Mouse (Mus musculus): ENCODE measurements around the gene Mymk. TPM values are rescaled to one million over a fixed set of nuclear protein-coding genes. Genes with fewer than 3 reads are reported as not detected.

Mymk gene
- total and polyA plus RNA-seq, 3 experiments = 0.08 TPM; not detected in 2

DNA sequence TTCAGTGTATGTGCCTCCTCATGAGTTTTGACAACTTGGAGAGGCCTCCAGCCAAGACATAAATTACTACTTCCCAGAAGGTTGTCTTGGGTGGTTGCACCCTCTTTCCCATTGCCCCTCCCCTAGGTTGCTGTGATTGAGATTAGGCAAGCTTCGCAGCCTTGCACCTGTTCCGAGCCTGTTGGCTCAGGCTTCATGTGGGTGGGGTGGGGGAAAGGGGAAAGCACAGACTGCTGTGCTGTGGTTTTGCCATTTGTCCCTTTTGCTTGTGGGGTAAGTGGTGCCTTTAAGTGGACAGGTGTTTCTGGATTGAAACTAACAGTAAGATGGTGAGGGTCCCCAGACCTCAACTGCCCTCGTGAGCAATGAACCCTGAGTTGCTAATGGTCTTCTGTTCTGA is 36.0 kb downstream of the Mymk start:
- DNase-seq = no peak

DNA sequence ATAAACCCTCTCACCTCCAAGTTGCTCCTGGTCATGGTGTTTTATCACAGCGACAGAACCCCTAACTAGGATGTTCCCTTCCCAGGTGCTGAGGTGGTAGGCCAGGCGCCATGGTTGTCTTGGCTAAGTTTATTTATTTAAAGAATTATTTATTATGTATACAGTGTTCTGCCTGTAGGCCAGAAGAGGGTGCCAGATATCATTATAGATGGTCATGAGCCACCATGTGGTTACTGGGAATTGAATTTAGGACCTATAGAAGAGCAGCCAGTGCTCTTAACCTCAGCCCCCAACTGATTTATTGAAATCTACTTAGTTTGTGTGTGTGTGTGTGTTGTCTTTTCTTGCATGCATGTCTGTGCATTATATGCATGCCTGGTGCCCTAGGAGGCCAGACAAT is 39.6 kb downstream of the Mymk start:
- DNase-seq = no peak

DNA sequence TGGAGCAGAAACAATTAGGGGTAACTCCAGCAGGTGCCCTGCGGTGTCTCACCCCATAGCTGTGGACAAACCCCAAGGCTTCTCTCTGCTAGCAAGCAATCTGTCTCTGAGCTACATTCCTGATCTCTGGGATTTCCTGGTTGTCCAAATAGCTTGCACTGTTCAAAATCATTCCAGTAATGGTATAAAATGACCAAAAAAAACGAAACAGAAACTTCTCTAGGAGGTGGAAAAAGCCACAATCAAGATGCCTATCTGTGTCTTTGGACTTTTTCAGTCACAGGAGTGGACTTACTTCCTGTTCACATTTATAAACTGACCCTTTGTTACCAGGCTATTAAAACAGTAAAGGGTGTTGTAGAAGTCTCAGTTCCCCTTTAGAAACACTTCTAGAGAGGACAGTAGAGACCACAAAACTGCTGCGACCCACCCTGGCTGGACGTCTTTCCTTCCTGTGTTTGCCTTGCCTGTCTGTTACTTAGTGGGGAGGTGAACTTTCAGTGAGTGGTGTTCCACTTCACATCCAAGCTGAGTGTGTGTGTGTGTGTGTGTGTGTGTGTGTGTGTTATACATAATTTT is 43.5 kb downstream of the Mymk start:
- no peak for DNase-seq

DNA sequence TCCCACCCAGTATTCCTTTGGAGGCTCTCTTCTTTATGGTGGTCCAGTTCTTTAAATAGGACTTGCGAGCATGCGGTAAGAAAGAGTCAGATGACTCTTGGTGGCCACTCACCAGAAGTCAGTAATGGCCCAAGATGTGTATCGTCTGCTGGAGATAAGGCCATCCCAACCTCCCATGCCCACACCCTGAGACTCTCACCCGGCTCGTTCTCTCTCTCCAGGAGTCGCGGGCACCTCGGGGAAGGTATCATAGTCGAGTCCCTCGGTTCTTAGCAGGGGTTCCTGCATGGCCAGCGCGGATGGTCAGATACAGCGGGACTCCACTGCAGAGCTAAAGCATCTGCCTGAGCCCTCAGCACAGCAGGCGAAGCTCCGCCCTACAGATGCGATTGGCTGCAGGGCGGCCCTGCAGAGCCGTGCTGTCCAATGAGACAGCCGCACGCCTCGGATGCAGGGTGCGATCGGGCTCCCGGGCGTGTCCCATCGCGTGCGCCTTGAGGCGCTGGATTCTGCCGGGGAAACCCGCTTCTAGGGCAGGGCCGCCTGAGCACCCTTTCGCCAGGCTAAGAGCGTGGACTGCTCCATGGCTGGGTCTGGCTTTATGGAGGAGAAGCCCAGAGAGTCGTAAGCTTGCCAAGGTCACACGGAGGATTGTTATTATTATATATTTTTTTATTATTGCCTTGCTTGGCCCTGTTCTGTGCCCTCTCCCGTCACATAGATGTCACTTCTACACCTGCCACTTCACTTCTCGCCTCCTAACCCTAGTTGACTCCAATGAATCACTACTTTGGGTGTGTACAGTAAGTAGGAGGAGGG is 44.2 kb downstream of the Mymk start, which contains the start of gene Slc2a6:
Gene Slc2a6 (minus strand): TSS at position 381 of the 819 bp plus-strand sequence.
- peak; percentile 92 for DNase-seq

DNA sequence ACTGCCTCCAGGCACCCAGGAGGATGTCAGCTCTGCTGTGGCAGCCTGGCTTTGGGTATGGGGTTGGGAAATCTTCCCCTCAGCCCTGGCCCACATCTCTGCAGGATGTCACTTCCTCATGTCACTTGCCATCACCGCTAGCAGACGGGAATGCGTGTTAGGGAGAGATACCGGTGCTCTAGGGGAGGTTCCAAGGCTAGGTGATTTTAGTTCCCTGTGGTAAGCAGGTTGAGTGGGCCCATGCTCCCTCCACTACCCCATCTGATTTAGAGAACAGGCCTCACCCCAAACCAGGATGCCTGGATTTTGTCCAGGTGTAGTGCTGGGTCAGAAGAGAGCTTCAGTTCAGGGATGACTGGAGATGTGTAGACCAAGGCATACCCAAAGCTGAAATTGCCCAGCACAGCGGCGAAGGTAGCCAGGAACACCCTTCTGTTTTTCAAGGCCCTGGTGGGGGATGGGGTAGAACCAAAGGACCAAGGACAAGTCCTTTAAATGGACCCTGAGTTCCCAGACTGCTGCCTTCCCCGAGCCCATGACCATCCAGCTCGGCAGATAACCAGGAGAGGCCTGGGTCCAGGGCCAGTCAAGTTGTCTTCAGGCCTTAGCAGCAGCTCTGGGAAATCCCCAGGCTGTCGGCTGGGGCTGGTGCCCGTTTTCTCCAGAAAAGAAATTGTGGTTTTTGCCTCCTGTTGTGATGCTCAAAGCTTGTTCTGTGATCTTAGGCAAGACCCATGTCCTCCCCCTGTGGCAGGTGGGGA is 44.9 kb downstream of the Mymk start:
- DNase-seq = no peak

DNA sequence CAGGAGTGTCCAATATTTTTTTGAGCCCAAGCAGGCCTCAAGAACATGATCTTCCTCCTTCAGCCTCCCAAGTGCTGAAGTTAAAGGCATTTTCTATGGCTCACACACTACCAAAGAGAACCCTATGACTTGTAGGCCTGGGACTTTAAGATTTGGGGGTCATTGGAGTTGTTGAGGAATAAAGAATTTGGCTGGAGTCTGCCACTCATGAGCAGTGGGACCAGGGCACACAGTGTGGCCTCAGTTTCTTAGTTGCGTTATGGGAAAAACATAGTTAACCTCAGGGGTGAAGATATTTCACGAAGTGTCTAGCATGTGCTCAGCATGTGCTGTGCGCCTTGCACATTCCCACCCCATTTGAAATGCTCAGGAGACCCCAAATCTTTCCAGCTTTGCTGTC is 45.6 kb downstream of the Mymk start:
- DNase-seq = no peak

DNA sequence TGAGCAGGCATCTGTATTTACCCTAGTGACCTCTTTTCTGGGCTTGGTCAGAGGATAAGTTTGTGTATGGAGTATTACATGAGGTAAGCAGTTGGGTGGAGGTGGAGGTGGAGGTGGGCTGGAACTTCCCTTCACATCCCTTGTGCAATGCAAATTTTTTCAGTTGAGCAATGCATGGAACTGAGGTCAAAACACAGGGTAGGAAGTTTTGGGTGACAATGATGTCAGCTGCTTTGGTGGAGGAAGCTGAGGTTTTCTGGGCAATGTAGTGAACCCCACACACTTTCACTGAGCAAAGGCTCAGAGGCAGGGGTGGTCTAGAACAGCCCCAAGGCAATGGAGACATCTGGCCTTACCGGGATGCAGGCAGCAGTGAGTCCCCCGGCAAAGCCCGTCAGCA is 46.4 kb downstream of the Mymk start:
- DNase-seq = no peak

DNA sequence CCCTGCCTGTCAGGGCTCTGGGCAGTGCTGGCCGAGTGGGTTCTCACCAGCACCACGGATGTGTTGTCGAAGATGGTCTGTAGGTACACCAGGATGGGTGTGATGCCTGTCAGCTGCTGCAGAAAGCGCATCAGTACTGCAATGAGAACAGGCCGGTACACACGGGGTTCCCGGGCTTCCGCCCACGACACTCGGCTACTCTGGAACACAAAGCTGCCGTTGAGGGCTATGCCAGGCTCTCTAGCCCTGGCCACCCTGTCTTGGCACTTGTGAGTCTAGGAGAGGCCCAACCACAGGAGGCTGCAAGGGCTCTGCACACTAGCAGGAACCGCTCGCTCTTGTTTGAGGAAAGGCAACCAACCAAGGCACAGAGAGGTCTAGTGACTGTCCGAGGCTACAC is 47.8 kb downstream of the Mymk start:
- no peak for DNase-seq

DNA sequence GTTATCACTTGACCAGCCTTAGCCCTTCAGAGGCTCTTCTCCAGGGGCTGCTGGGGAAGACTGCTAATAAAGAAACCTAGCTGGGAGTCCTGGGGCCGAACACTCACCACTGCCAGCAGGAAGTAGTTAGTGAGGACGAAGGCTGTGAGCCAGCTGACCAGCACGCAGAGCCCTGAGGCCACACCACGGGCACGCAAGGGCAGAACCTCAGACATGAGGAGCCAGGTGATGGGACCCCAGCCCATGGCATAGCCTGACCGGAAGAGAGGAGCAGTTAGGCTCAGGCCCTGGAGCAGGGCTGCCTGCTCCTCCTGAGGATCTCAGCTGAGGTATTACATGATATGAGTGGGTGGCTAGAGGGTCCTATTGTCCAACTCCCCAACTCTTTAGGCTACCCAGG is 49.4 kb downstream of the Mymk start:
- no peak for DNase-seq

DNA sequence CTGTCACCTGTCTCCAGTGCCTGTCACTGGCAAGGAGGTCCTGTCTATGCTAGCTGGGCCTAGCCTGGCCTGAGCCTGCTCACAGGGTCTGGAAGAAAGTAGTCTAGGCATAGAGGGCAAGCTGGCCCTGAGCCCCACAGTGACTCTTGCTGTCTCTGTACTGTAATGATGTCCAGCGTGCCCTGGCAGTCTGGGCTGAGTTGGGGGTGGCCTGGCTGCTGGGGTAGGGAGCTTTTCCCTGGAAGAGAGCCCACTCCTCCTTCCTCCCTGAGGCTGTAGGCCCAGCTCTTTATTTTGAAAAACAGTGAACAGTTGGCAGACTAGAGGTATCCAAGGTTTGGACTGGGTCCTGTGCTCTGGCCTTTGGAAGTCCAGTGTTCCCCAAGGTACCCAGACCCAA is 50.9 kb downstream of the Mymk start:
- DNase-seq = no peak

DNA sequence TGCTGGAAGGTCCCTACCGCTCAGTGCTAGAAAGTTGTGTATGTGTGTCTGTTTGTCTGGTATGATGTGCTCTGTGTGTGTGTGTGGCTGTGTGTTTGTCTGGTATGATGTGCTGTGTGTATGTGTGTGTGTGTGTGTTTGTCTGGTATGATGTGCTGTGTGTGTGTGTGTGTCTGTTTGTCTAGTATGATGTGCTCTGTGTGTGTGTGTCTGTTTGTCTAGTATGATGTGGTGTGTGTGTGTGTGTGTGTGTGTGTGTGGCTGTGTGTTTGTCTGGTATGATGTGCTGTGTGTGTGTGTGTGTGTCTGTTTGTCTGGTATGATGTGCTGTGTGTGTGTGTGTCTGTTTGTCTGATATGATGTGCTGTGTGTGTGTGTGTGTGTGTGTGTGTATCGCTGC is 52.4 kb downstream of the Mymk start:
- no peak for DNase-seq

DNA sequence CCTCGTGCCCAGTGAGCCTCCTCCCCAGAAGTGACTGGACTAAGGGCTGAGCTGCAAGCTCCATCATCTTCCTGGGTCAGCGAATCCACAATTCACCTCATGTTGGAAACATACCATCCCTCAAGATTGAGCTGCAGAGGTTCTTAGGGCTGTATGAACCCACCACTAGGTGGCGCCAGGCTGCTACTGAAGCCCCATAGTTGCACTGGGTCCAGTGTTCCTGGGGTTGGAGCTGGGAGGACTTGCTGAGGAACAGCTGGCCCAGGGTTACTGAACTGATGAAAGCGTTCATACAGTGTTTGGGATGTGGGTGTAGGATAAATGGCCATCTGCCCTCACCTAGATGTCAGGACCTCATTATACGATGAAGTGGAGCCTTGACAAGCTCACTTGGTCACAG is 54.2 kb downstream of the Mymk start:
- peak; percentile 61 for DNase-seq

Other genes starting within 250 kb of the Mymk start
- gene Abo, start 207.2 kb downstream of the Mymk start, total RNA-seq (2021) = not detected
- not detected in 2 replicates for gene Abo, start 207.2 kb downstream of the Mymk start, polyA plus RNA-seq (2012; rRNA removed)
- gene Surf6, start 169.3 kb downstream of the Mymk start, total RNA-seq (2021) = 10 to 100 TPM; 23.9 to 26.6 TPM
- gene Surf6, start 169.3 kb downstream of the Mymk start, polyA plus RNA-seq (2012; rRNA removed) = 5.1 and 5.2 TPM in 2 replicates
- 10 to 100 TPM; 48.3 to 56.8 TPM for gene Med22, start 161.5 kb downstream of the Mymk start, total RNA-seq (2021)
- gene Med22, start 161.5 kb downstream of the Mymk start, polyA plus RNA-seq (2012; rRNA removed) = 45.0 and 45.5 TPM in 2 replicates
- gene Rpl7a, start 161.4 kb downstream of the Mymk start, total RNA-seq (2021) = 100 to 1,000 TPM; 543 to 545 TPM
- gene Rpl7a, start 161.4 kb downstream of the Mymk start, polyA plus RNA-seq (2012; rRNA removed) = 233 and 258 TPM in 2 replicates
- gene Surf2, start 155.8 kb downstream of the Mymk start, total RNA-seq (2021) = 10 to 100 TPM; 38.4 to 47.9 TPM
- 22.5 and 28.5 TPM in 2 replicates for gene Surf2, start 155.8 kb downstream of the Mymk start, polyA plus RNA-seq (2012; rRNA removed)
- 100 to 1,000 TPM; 108 to 115 TPM for gene Surf1, start 155.6 kb downstream of the Mymk start, total RNA-seq (2021)
- 67.9 and 77.7 TPM in 2 replicates for gene Surf1, start 155.6 kb downstream of the Mymk start, polyA plus RNA-seq (2012; rRNA removed)
- gene Surf4, start 138.3 kb downstream of the Mymk start, total RNA-seq (2021) = 100 to 1,000 TPM; 162 to 168 TPM
- gene Surf4, start 138.3 kb downstream of the Mymk start, polyA plus RNA-seq (2012; rRNA removed) = 424 and 468 TPM in 2 replicates
- under 1 TPM; 0.17 to 0.29 TPM for gene Stkld1, start 138.1 kb downstream of the Mymk start, total RNA-seq (2021)
- gene Stkld1, start 138.1 kb downstream of the Mymk start, polyA plus RNA-seq (2012; rRNA removed) = 0.06 and 0.48 TPM in 2 replicates
- 10 to 100 TPM; 23.6 to 41.4 TPM for gene Rexo4, start 107.8 kb downstream of the Mymk start, total RNA-seq (2021)
- 7.1 and 10.1 TPM in 2 replicates for gene Rexo4, start 107.8 kb downstream of the Mymk start, polyA plus RNA-seq (2012; rRNA removed)
- gene Adamts13, start 98.8 kb downstream of the Mymk start, total RNA-seq (2021) = not detected
- 0.04 TPM in 1 of 2 replicates, not detected in the other for gene Adamts13, start 98.8 kb downstream of the Mymk start, polyA plus RNA-seq (2012; rRNA removed)
- 10 to 100 TPM; 40.2 to 52.4 TPM for gene Cacfd1, start 62.3 kb downstream of the Mymk start, total RNA-seq (2021)
- 80.1 and 109 TPM in 2 replicates for gene Cacfd1, start 62.3 kb downstream of the Mymk start, polyA plus RNA-seq (2012; rRNA removed)
- gene Slc2a6, start 44.2 kb downstream of the Mymk start, total RNA-seq (2021) = under 1 TPM; 0.76 to 0.78 TPM
- 1.7 and 2.5 TPM in 2 replicates for gene Slc2a6, start 44.2 kb downstream of the Mymk start, polyA plus RNA-seq (2012; rRNA removed)
- gene Adamtsl2, start 7.2 kb upstream of the Mymk start, total RNA-seq (2021) = 10 to 100 TPM; 24.8 to 25.4 TPM
- gene Adamtsl2, start 7.2 kb upstream of the Mymk start, polyA plus RNA-seq (2012; rRNA removed) = 20.9 and 28.5 TPM in 2 replicates
- gene Fam163b, start 70.3 kb upstream of the Mymk start, total RNA-seq (2021) = 1 to 10 TPM; 2.1 to 2.9 TPM
- 1.4 and 1.5 TPM in 2 replicates for gene Fam163b, start 70.3 kb upstream of the Mymk start, polyA plus RNA-seq (2012; rRNA removed)
- gene Dbh, start 93.1 kb upstream of the Mymk start, total RNA-seq (2021) = 100 to 1,000 TPM; 348 to 637 TPM
- 306 and 321 TPM in 2 replicates for gene Dbh, start 93.1 kb upstream of the Mymk start, polyA plus RNA-seq (2012; rRNA removed)
- gene Sardh, start 176.2 kb upstream of the Mymk start, total RNA-seq (2021) = 1 to 10 TPM; 8.3 to 9.9 TPM
- gene Sardh, start 176.2 kb upstream of the Mymk start, polyA plus RNA-seq (2012; rRNA removed) = 16.8 and 21.3 TPM in 2 replicates